Mouse (Mus musculus): ENCODE measurements around the gene Fam20a. TPM values are rescaled to one million over a fixed set of nuclear protein-coding genes. Genes with fewer than 3 reads are reported as not detected.
A peak's percentile ranks its signal among the peaks of the same experiment; 100 is the strongest.

Gene Fam20a
- total RNA-seq, 4 experiments from 2014 or later: 2.6 to 5.2 (median 3.7) TPM

GRCm38 (mm10) chr11:109715311-109715781 is 6.7 kb downstream of the Fam20a start:
- DNase-seq: no peak

- no peak for DNase-seq
Observed at GRCm38 (mm10) chr11:109714341-109715247, 7.5 kb downstream of the Fam20a start.

GRCm38 (mm10) chr11:109709501-109709900 is 12.6 kb downstream of the Fam20a start:
- DNase-seq: no peak

GRCm38 (mm10) chr11:109708786-109709185 is 13.3 kb downstream of the Fam20a start:
- no peak for DNase-seq

- DNase-seq: no peak
Observed at GRCm38 (mm10) chr11:109707442-109707841, 14.6 kb downstream of the Fam20a start.

GRCm38 (mm10) chr11:109706586-109706985 is 15.5 kb downstream of the Fam20a start:
- no peak for DNase-seq

- DNase-seq: peak; percentile 77
Observed at GRCm38 (mm10) chr11:109706055-109706412, 16.0 kb downstream of the Fam20a start.

- DNase-seq: no peak
Observed at GRCm38 (mm10) chr11:109705336-109706054, 16.6 kb downstream of the Fam20a start.

GRCm38 (mm10) chr11:109704311-109705205 is 17.5 kb downstream of the Fam20a start:
- DNase-seq: no peak

- DNase-seq: no peak
Observed at GRCm38 (mm10) chr11:109703845-109704244, 18.2 kb downstream of the Fam20a start.

GRCm38 (mm10) chr11:109702031-109702815 is 19.9 kb downstream of the Fam20a start:
- no peak for DNase-seq

GRCm38 (mm10) chr11:109700761-109701160 is 21.3 kb downstream of the Fam20a start:
- peak; percentile 31 for DNase-seq

- no peak for DNase-seq
Observed at GRCm38 (mm10) chr11:109699784-109700183, 22.3 kb downstream of the Fam20a start.

GRCm38 (mm10) chr11:109698740-109699139 is 23.3 kb downstream of the Fam20a start:
- DNase-seq: no peak

GRCm38 (mm10) chr11:109697089-109697643 is 24.9 kb downstream of the Fam20a start:
- no peak for DNase-seq

GRCm38 (mm10) chr11:109696519-109696918 is 25.6 kb downstream of the Fam20a start:
- DNase-seq: no peak

- no peak for DNase-seq
Observed at GRCm38 (mm10) chr11:109692737-109693136, 29.3 kb downstream of the Fam20a start.

- DNase-seq: no peak
Observed at GRCm38 (mm10) chr11:109689539-109689938, 32.5 kb downstream of the Fam20a start.

GRCm38 (mm10) chr11:109682221-109682620 is 39.9 kb downstream of the Fam20a start:
- no peak for DNase-seq

GRCm38 (mm10) chr11:109681556-109681955 is 40.5 kb downstream of the Fam20a start:
- DNase-seq: no peak

- no peak for DNase-seq
Observed at GRCm38 (mm10) chr11:109680934-109681333, 41.1 kb downstream of the Fam20a start.
